Mouse (Mus musculus) adrenal gland (tissue): ENCODE measurements around the gene Dvl3.

Source experiments
- intact Hi-C: fragments of 180-260 bp; cut with DNase I; formaldehyde crosslinking; loops from one replicate; pipeline ENCODE4 v1.15.1; 2025

Dvl3 gene

GRCm38 (mm10) chr16:20537601-20538320 is 21.0 kb downstream of the Dvl3 start:
- intact Hi-C loops, result loop anchor here (5.0 to 10.0 kb wide), 3 partner anchors 40 to 137 kb away; partner anchors contain the start of genes Alg3, Eef1akmt4, Eif2b5 and Gm49333

GRCm38 (mm10) chr16:20539649-20540048 is 22.9 kb downstream of the Dvl3 start:
- intact Hi-C loops, result loop anchor here (5.0 to 10.0 kb wide), 3 partner anchors 42 to 135 kb away; partner anchors contain the start of genes Alg3, Eef1akmt4, Eif2b5 and Gm49333

GRCm38 (mm10) chr16:20540438-20540837 is 23.7 kb downstream of the Dvl3 start:
- intact Hi-C loops, result no loop called here

- intact Hi-C loops, result no loop called here
Measured at GRCm38 (mm10) chr16:20545696-20546095, 28.9 kb downstream of the Dvl3 start.

- intact Hi-C loops, result no loop called here
Measured at GRCm38 (mm10) chr16:20547423-20547822, 30.6 kb downstream of the Dvl3 start.

- intact Hi-C loops, result no loop called here
Measured at GRCm38 (mm10) chr16:20548096-20548948, 31.5 kb downstream of the Dvl3 start, which contains the start of gene Abcf3. TSS of gene Abcf3 (plus strand) at chr16:20548577.

GRCm38 (mm10) chr16:20549161-20549560 is 32.4 kb downstream of the Dvl3 start:
- intact Hi-C loops, result no loop called here

GRCm38 (mm10) chr16:20551691-20552090 is 34.9 kb downstream of the Dvl3 start:
- intact Hi-C loops, result no loop called here

- intact Hi-C loops, result no loop called here
Measured at GRCm38 (mm10) chr16:20552594-20552993, 35.8 kb downstream of the Dvl3 start.

- intact Hi-C loops, result no loop called here
Measured at GRCm38 (mm10) chr16:20555000-20555399, 38.2 kb downstream of the Dvl3 start.

- intact Hi-C loops, result no loop called here
Measured at GRCm38 (mm10) chr16:20557381-20557780, 40.6 kb downstream of the Dvl3 start.

- intact Hi-C loops, result no loop called here
Measured at GRCm38 (mm10) chr16:20565075-20565474, 48.3 kb downstream of the Dvl3 start.
